Mouse (Mus musculus) limb, embryonic 11.5 days (tissue): Measurements from ENCODE around the gene Nr3c2. TPM values are rescaled to one million over a fixed set of nuclear protein-coding genes. Genes with fewer than 3 reads are reported as not detected.

Experiments
- ATAC-seq: fragments of 200-750 bp; cut with Nextera tagmentation; 2 replicates; pipeline ENCODE4 v1.8.0; 2017; ENCODE audit warnings: low read depth; ENCODE audit not compliant: insufficient number of reproducible peaks, low FRiP score, low TSS enrichment
- DNase-seq: peaks from one replicate; pipeline ENCODE4 v3.0.0-alpha.2; 2015; ENCODE audit warnings: low spot score
- H3K27ac ChIP-seq: fragments of 300-500 bp; sonication (generic); replicated peaks from 2 replicates; pipeline ENCODE4 v1.5.1; 2014; ENCODE audit warnings: low read depth, mild to moderate bottlenecking, low read length
- H3K27me3 ChIP-seq: fragments of 300-500 bp; sonication (generic); 2 replicates; pipeline ENCODE4 v1.6.1; 2014; ENCODE audit warnings: mild to moderate bottlenecking, low read length, mixed read lengths; ENCODE audit not compliant: control insufficient read depth, insufficient read depth
- H3K36me3 ChIP-seq: fragments of 300-500 bp; sonication (generic); 2 replicates; pipeline ENCODE4 v1.6.1; 2014; ENCODE audit warnings: mild to moderate bottlenecking, low read length, moderate library complexity, mixed read lengths; ENCODE audit not compliant: control insufficient read depth, insufficient read depth
- H3K4me1 ChIP-seq: fragments of 300-500 bp; sonication (generic); 2 replicates; pipeline ENCODE4 v1.6.1; 2014; ENCODE audit warnings: low read length, mixed read lengths; ENCODE audit not compliant: control insufficient read depth, insufficient read depth
- H3K4me2 ChIP-seq: fragments of 300-500 bp; sonication (generic); 2 replicates; pipeline ENCODE4 v1.6.1; 2014; ENCODE audit warnings: low read depth, mild to moderate bottlenecking, moderate library complexity; ENCODE audit not compliant: severe bottlenecking
- H3K4me3 ChIP-seq: fragments of 300-500 bp; sonication (generic); 2 replicates; pipeline ENCODE4 v1.5.1; 2014; ENCODE audit warnings: low read depth, low read length
- H3K9ac ChIP-seq: fragments of 300-500 bp; sonication (generic); 2 replicates; pipeline ENCODE4 v1.6.1; 2014; ENCODE audit warnings: mild to moderate bottlenecking, low read length
- H3K9me3 ChIP-seq: fragments of 300-500 bp; sonication (generic); 2 replicates; pipeline ENCODE4 v1.6.1; 2016; ENCODE audit warnings: low read length; ENCODE audit not compliant: control insufficient read depth
- WGBS: fragments of 180-500 bp; shearing (Covaris S2); extraction: QIAGEN DNeasy Blood & Tissue Kit; methylation state at CpG from one replicate; pipeline ENCODE4 v1.1.7; 2014; 5-methylcytosine and 5-hydroxymethylcytosine counted together
- polyA plus RNA-seq: library from polyadenylated mRNA; unstranded; fragments of >200 nt; fragmentation: Nextera tagmentation; extraction: Ambion mirVana; gene quantifications from 2 replicates; pipeline ENCODE4 v1.2.1, GENCODE M21; 2014

Gene Nr3c2
- polyA plus RNA-seq, 1 experiment from 2014 or later = 0.37 TPM

DNA sequence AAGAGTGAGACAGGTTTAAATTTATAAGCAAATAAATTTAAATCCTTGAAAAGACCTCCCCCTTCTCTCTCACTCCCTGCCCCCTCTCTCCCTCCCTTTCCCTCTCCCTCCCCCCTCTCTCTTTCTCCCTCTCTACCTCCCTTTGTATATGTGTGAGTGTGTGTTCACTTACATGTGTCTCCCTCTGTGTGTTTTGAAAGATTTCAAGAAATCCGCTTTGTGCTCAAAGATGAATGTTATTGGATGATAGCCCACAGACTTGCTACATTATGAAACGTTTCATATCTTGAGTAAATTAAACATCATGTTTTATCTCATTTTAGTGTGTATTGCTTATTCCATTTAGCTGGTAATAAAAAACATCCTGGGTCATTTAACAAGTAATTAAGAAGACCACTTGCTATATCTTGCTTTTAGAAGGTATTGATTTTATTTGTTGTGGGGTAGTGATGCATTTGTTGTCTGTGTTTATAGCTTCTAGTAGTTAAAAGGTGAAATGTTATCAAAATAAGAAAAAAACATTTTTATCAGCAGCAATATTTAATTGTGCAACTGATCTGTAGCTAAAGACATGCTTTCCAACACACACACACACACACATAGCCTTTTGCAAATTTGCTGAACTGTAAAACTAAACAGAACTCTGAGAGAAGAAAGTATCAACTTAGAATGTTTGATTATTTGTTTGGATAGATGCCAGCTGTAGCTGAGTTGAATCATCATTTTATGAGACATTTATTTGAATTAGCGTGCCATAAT, 134.6 kb downstream of the Nr3c2 start:
- no peak for ATAC-seq
- DNase-seq = no peak
- WGBS = 79% methylated on average over 3 of the region's 3 CpGs
- Histone ChIP-seq H3K27me3 (no peaks in the 10 kb centered on the region), H3K9ac (no peak overlapping the region), H3K36me3 (no peaks in the 10 kb centered on the region), H3K27ac (no peak overlapping the region), H3K4me2 (no peak overlapping the region), H3K4me3 (no peak overlapping the region), H3K4me1 (no peaks in the 10 kb centered on the region), H3K9me3 (no peaks in the 10 kb centered on the region)

DNA sequence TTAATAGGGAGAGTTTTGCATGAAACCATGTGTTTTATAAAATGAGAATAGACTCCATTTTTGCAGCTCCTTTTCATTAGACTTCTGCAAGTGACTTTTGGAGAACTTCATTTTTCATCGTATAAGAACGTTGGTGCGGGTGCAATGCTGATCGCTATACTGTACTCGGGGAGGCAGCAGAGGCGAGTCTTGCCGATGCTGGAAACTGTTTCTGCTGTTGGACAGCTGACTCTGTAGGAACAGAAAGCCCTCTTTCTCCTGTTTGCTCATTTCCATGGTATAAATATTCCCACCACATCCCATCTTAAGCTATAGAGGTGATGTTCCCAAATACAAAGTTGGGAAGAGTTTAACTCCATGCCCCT, 135.2 kb downstream of the Nr3c2 start:
- no peak overlapping the region for H3K4me3 ChIP-seq
- H3K36me3 ChIP-seq = no peaks in the 10 kb centered on the region
- no peaks in the 10 kb centered on the region for H3K27me3 ChIP-seq
- H3K9ac ChIP-seq = no peak overlapping the region
- H3K4me1 ChIP-seq = no peaks in the 10 kb centered on the region
- no peak overlapping the region for H3K27ac ChIP-seq
- H3K9me3 ChIP-seq = no peaks in the 10 kb centered on the region
- WGBS = 94% methylated on average over 7 of the region's 7 CpGs
- no peak for ATAC-seq
- H3K4me2 ChIP-seq = no peak overlapping the region
- DNase-seq = no peak

DNA sequence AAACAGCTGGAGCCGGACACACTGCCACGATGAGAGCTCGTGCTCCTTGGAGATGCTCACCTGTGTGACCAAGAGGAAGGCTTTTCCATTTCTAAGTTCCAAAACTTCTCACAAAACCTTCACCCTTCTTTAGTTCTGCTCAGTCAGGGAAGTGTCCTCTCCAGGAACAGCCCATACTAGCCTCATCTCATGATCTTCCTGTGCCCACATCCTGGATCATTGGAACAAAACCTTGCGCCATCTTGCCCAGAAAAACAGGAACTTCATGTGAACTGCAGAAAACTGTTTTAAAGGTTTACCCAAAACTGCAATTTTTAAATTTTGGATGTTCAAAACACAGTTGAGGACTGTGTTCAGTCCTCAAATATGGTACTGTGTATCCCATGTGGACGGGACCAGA, 142.0 kb downstream of the Nr3c2 start:
- H3K27ac ChIP-seq = no peak overlapping the region
- WGBS = 93% methylated on average over 5 of the region's 5 CpGs
- no peak overlapping the region for H3K4me2 ChIP-seq

DNA sequence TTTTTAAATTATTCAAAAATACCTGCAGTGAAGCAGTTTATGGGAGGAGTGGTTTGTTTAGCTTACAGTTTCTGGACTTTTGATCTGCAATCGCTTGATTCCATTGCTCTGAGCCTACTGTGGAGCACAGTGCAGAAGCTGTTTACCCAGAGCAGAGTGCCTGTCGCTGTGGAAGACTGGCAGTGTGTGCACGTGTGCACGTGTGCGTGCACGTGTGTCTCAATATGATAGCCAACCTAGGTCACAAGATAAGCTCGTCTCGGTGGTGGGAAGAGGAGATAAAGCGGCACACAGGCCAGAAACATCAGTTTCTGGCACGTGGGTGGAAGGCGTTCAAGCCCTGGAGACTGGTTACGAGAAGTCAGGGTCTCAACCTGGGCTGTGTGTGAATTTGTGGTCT, 145.6 kb downstream of the Nr3c2 start:
- ATAC-seq (no peak), DNase-seq (no peak)
- Histone ChIP-seq H3K27ac (no peak overlapping the region), H3K9ac (no peak overlapping the region), H3K4me2 (no peak overlapping the region), H3K27me3 (no peaks in the 10 kb centered on the region), H3K4me3 (no peak overlapping the region), H3K9me3 (no peaks in the 10 kb centered on the region), H3K4me1 (no peaks in the 10 kb centered on the region), H3K36me3 (no peaks in the 10 kb centered on the region)
- 88% methylated on average over 12 of the region's 12 CpGs for WGBS

More for the DNA sequence above, 142.0 kb downstream of the Nr3c2 start:
- no peak for DNase-seq
- H3K27me3 ChIP-seq = no peaks in the 10 kb centered on the region
- no peak overlapping the region for H3K9ac ChIP-seq
- no peak overlapping the region for H3K4me3 ChIP-seq
- H3K36me3 ChIP-seq = no peaks in the 10 kb centered on the region
- no peak for ATAC-seq
- H3K9me3 ChIP-seq = no peaks in the 10 kb centered on the region
- H3K4me1 ChIP-seq = no peaks in the 10 kb centered on the region

DNA sequence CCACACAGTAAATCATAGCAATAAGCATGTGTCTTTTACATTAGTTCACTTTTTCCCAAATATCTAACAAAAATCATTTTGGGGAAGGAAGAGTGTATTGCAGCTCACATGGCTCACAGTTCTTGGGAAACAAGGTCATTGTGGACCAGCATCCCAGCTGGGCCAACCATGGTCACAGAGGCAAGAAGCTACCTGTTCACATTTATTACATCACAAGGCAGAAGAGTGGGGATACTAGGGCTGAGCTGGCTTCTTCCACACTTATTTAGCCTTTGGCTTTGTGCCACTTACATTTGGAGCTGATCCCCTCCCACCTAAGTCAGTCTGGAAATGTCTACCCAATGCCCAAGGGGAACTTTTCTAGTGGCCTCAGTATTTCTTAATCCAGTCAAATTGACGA, 146.5 kb downstream of the Nr3c2 start:
- no peak overlapping the region for H3K27ac ChIP-seq
- no peak overlapping the region for H3K4me3 ChIP-seq
- H3K27me3 ChIP-seq = no peaks in the 10 kb centered on the region
- WGBS = 85% methylated on average over 1 of the region's 1 CpGs
- no peak for DNase-seq
- no peak overlapping the region for H3K4me2 ChIP-seq
- H3K4me1 ChIP-seq = no peaks in the 10 kb centered on the region
- no peak overlapping the region for H3K9ac ChIP-seq
- ATAC-seq = no peak
- H3K36me3 ChIP-seq = no peaks in the 10 kb centered on the region
- H3K9me3 ChIP-seq = no peaks in the 10 kb centered on the region

DNA sequence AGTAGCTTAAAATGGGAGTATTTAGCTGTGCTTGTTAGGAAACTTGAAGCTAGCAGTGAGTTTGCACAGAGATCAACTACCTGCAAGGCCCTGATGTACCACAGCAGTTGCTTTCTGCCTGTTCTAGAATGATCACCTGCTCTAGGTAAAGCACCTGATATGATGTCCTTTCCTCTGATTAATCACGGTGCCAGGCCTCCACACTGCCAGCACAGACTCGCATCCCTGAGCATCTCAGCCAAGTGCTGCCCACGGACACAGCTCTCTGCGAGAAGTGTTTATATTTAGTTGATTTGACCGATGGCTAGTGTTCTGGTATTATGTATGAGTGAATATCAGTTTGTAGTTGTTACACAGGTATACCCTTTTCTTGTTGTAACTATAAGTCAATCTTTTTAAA, 147.0 kb downstream of the Nr3c2 start:
- Histone ChIP-seq H3K27ac (no peak overlapping the region), H3K4me1 (no peaks in the 10 kb centered on the region), H3K9me3 (no peaks in the 10 kb centered on the region), H3K27me3 (no peaks in the 10 kb centered on the region), H3K4me3 (no peak overlapping the region), H3K36me3 (no peaks in the 10 kb centered on the region), H3K4me2 (no peak overlapping the region), H3K9ac (no peak overlapping the region)
- no peak for DNase-seq
- 91% methylated on average over 5 of the region's 5 CpGs for WGBS
- no peak for ATAC-seq

DNA sequence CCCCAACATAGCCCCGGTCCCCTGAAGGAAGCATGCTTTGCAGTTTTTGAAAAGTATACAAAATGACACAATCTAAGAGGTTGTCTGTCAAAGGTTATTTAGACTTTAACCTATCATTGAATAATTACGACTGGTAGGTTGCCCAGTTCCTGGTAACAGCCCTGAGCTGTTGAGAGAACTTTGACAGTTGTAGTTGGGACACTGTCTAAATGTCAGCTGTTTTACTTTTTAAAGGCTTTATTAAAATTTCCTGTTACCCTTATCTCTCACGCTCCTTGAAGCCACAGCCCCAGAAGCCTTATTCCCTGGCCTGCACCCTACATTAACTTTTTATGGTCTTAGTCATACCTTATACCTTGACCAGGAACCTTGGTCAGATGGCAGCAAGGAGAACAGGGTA, 147.5 kb downstream of the Nr3c2 start:
- H3K9me3 ChIP-seq = no peaks in the 10 kb centered on the region
- H3K27me3 ChIP-seq = no peaks in the 10 kb centered on the region
- H3K27ac ChIP-seq = no peak overlapping the region
- no peak overlapping the region for H3K4me2 ChIP-seq
- no peak for ATAC-seq
- no peak overlapping the region for H3K9ac ChIP-seq
- no peaks in the 10 kb centered on the region for H3K36me3 ChIP-seq
- H3K4me3 ChIP-seq = no peak overlapping the region
- WGBS = 85% methylated on average over 3 of the region's 3 CpGs
- DNase-seq = no peak
- H3K4me1 ChIP-seq = no peaks in the 10 kb centered on the region

DNA sequence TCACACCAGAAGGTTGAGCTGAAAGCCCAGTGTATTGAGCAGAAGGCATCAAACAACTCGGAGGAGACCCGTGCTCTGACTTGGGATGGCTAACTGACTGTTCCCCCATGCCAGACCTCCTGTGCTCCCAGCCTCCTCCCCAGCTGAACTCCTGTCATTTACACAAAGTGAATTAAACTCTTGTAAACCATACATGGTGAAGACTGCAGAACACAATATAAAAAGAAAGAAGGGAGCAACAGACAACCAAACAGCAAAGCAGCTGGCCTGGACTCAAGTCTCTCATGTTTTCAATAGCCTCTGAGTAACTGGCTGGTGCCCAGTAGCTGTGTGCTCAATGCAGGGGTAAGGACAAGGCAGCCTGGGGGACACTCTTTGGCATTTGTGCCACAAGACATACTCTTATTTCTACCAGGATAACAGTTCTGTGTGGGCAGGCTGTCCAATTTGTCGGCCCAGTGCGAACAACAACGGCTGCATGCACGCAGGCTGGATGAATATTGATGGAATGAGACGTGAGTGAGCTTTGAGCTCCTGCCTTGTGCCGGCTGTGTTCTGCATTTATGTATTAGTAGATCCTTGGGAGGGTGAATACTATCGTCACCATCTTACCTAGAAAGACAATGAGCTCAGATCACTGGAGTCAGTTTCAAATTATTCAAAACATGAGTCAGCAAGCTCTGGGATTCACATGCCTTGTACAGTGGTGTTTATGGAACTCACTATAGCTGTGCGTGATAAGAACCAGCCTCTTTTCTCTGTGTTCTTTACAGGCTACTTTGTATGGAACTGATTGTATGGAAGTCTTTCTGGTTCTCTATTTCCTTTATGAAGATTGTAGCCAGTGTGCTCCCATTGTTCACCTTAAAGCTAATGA, 152.4 kb downstream of the Nr3c2 start:
- Histone ChIP-seq H3K36me3 (no peaks in the 10 kb centered on the region), H3K9ac (no peak overlapping the region), H3K9me3 (no peaks in the 10 kb centered on the region), H3K27me3 (no peaks in the 10 kb centered on the region), H3K4me1 (no peaks in the 10 kb centered on the region), H3K4me2 (no peak overlapping the region), H3K27ac (no peak overlapping the region), H3K4me3 (no peak overlapping the region)
- whole genome bisulfite sequencing = 88% methylated on average over 10 of the region's 10 CpGs
- ATAC-seq (no peak), DNase-seq (no peak)
